Mouse (Mus musculus) heart, postnatal 36 days (tissue): ENCODE measurements around the gene Gstp1. TPM values are rescaled to one million over a fixed set of nuclear protein-coding genes. Genes with fewer than 3 reads are reported as not detected.
"Not testable (repeated sequence)": the region's sequence is repeated elsewhere in the genome, so short reads cannot be mapped to it uniquely, and the experiment has no call there.

Experiments
- DNase-seq, 2 experiments: peaks; one replicate each; pipeline ENCODE4 v3.0.0; 2021 to 2022
- intact Hi-C: fragments of 180-260 bp; cut with DNase I; formaldehyde crosslinking; loops from one replicate; pipeline ENCODE4 v1.15.1; 2025
- total RNA-seq, 2 experiments: library from RNA; stranded (reverse); gene quantifications; 2 replicates each; pipeline ENCODE4 v1.2.3; 2021

Gene Gstp1
- 100 to 1,000 TPM; 339 to 350 TPM for total RNA-seq

GRCm38 (mm10) chr19:4037788-4038232 is at the start of gene Gstp1:
TSS of gene Gstp1 (minus strand) at chr19:4037985.
- DNase-seq = peak; percentile 91 to 92
- intact Hi-C loops = no loop called here

GRCm38 (mm10) chr19:4087090-4087489 is 49.3 kb upstream of the Gstp1 start:
- no peak for DNase-seq
- intact Hi-C loops = no loop called here

- intact Hi-C loops = no loop called here
These were observed 48.4 kb upstream of the Gstp1 start for GRCm38 (mm10) chr19:4086156-4086555.

DNA sequence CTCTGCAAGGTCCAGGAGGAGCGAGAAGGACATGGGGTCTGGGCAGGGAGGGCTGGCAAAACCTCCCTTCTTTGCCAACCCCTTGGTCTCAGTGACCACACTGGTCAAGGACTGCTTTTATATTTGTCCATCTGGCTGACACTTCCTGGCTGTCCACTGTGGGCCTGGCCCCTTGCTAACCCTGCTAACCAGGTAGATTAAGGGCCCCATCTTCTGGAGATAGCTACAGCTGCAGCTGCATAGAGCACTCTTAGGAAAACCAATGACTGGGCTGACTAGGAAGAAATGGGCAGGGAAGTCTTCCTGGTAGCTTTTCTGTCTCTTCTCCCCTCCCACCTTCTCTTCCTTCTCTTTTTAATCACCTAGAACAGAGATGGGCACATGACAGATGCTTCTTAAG is 47.2 kb upstream of the Gstp1 start:
- intact Hi-C loops = no loop called here
- DNase-seq = no peak

More at GRCm38 (mm10) chr19:4086156-4086555, 48.4 kb upstream of the Gstp1 start:
- DNase-seq = no peak

- DNase-seq = no peak
- intact Hi-C loops = no loop called here
These were observed 46.0 kb upstream of the Gstp1 start for GRCm38 (mm10) chr19:4083826-4084225.

DNA sequence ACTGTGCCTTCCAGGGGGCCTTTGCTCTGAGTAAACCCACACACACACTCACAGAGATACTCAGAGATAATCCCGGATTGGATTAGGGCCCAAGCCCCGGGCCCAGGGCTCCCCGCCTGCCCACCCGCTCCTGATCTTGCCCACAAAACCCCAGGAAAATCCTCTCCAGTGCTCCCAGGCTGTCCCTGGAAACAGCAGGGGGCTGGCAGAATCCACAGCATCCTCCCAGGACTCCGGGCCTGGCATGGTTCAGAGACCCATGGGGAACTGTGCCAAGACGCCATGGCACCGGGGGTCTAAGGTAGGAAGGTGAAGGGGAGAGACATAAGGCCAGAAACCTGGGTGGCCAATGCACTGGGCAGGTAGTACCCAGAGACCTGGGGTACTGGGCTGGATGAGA is 45.5 kb upstream of the Gstp1 start:
- no peak for DNase-seq
- intact Hi-C loops = no loop called here

DNA sequence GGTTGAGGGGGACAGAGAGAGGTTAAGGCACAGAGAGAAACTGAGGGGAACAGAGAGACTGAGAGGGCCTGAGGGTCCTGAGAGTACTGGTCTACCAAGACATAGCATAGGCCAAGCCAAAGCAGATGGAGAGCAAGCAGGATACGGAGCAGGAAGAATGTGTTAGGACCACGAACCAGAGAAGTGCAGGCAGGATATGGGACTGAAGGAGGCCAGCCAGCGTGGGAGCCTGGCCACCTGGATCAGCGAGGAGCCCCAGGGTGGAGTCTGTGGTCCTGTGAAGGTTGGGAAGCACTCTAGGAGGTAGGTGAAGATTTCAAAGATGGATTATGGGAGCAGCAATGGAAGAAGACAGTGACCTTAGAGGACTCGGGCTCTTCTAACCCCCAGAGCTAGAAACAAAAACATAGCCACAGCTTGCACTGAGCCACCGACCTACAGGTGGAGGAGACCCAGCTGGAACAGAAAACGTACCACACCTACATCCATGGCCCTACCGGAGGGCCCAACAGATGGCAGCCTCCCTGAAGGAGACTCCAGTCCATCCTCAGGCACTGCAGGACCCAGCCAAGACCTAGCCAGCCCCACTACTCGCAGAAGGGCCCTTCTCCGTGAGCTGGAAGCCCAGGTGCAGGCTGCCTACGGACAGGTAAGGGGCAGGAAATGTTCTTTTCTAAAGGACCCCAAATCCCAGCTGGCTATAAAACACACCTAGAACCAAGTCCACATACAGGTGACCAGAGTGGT is 44.6 kb upstream of the Gstp1 start:
- DNase-seq = no peak
- intact Hi-C loops = no loop called here

GRCm38 (mm10) chr19:4081394-4081793 is 43.6 kb upstream of the Gstp1 start, which contains the start of gene Cabp2:
TSS of gene Cabp2 (plus strand) at chr19:4081578.
- no peak for DNase-seq
- intact Hi-C loops = no loop called here

DNA sequence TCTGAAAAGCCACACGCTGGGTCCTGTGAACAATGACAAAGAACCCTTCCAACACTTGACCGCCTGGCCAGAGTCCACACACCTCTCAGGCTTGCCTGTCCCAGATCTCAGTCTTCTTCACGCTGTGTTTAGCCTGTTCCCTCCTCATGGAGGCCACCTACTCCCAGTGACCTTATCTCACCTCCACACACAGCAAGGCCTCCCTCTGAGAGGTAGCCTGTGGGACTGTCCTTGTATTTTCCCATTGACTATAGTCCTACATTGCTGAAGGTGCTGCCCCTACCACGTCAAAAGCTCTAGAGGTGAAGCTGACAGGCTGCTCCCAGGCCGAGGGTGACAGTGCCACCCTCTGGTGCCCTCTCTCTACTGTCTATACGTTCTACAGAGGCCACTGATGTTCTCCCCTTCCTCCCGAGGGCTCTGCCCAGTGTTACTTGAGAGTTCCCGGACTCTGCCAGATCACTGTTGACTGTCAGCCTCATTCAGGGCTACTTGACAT is 42.8 kb upstream of the Gstp1 start:
- DNase-seq = no peak
- intact Hi-C loops = no loop called here

DNA sequence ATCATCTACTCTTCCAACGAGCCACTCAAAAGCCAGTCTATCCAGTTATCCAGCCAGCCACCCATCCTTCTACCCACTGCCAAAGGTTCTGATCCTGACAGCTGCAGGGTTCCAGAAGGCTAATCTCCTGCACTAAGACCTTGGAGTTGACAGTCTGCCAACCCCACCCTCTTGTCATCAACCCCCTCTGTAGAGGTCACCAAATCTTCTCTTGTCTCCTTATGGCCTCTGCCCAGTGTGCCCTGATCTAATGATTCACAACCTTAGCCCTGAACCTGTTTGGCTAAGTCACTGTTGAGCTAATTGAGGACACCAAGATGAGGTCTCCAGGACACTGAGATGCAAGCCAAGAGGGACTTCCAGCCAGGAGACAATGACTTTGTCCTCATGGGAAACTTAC is 41.8 kb upstream of the Gstp1 start:
- intact Hi-C loops = no loop called here

DNA sequence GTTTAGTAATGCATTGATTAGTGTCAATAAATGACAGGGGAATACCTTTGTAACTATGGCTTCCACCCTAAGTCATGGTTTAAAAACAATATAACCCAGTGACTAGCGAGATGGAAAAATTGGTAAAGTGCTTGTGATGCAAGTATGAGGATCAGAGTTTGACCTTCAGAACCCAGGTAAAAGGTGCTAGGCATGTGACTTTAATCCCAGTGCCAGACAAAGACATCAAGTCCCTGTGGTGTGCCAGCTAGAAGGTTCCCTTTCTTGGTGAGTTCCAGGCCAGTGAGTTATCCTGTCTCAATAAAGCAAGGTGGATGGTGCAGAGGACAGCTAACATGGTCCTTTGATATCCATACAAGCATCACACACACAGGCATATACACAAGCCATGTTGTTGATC is 37.7 kb upstream of the Gstp1 start:
- intact Hi-C loops = no loop called here
- no peak for DNase-seq

More for the DNA sequence above, 41.8 kb upstream of the Gstp1 start:
- DNase-seq = no peak

DNA sequence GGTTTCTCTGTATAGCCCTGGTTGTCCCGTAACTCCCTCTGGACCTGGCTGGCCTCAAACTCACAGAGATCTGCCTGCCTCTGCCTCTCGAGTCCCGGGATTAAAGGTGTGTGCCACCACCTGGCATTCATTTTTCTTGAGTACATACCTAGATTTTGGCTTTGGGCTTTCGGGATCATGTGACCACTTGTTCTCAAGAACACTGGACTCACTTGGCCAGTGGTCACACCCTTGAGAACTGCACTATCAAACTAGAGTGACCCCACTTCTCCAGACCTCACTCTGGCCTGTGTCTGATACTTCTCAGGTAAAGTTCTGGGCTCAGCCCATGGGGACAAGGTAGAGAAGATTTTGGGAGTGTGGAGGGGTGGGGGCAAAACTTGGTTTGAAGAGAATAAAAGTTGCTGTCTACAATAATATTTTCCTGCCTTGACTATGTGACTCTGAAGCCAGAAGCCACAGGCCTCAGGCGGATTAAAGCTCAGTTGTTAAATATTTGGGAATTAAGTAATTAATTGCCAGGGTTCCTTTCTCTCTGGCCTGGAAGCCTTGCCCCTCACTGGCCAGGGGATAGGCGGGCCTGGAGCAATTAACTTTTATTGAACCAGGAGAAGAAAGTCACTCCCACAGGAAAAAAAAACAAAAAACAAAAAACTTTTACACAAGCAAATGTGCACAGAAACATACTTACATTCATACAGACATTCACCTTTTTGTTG is 35.1 kb upstream of the Gstp1 start:
- intact Hi-C loops = no loop called here
- no peak for DNase-seq

GRCm38 (mm10) chr19:4071406-4071805 is 33.6 kb upstream of the Gstp1 start:
- intact Hi-C loops = loop anchor here (1.0 kb wide), 1 partner anchor 14 kb away; no protein-coding TSS in a partner anchor
- no peak for DNase-seq

- DNase-seq = no peak
- intact Hi-C loops = loop anchor here (1.0 kb wide), 1 partner anchor 13 kb away; no protein-coding TSS in a partner anchor
These were observed 33.0 kb upstream of the Gstp1 start for GRCm38 (mm10) chr19:4070756-4071155.

GRCm38 (mm10) chr19:4070311-4070710 is 32.5 kb upstream of the Gstp1 start:
- intact Hi-C loops = no loop called here

DNA sequence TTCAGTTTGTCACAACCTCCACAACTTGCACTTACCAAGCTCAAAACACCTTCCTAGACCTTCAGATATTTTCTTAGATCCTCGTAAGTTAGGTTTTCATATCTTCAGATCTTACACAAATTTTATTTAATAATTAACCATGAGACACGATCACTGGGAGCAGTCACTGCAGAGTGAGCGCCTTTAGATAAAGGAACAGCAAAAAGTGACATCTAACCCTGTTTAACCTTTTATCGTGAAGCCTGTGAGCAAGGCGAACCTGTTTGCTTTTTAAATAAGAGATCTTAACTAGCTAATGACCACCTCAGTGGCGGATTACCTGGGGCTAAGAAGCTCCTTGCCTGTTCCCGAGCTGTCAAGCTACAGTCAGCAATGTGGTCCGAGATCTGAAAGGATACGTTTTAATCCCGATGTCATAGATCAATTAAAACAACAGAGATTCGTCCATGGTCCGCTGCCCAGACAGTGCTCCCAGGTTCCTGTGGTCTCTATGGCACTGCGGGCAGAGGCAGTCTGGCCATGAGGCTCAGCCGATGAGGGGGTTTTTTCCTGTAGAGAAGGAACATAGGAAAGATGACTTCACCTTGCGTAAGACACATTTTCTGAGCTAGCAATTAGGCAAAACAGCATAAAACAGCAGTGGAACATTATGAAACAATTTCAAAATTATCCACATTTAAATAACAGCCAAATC is 31.1 kb upstream of the Gstp1 start:
- no peak for DNase-seq
- intact Hi-C loops = no loop called here

More at GRCm38 (mm10) chr19:4070311-4070710, 32.5 kb upstream of the Gstp1 start:
- no peak for DNase-seq

GRCm38 (mm10) chr19:4068242-4068641 is 30.5 kb upstream of the Gstp1 start:
- intact Hi-C loops, DNase-seq: not testable (repeated sequence)

- DNase-seq = no peak
- intact Hi-C loops = no loop called here
These were observed 29.1 kb upstream of the Gstp1 start for GRCm38 (mm10) chr19:4066877-4067276.

GRCm38 (mm10) chr19:4066280-4066679 is 28.5 kb upstream of the Gstp1 start:
- intact Hi-C loops = no loop called here
- no peak for DNase-seq

DNA sequence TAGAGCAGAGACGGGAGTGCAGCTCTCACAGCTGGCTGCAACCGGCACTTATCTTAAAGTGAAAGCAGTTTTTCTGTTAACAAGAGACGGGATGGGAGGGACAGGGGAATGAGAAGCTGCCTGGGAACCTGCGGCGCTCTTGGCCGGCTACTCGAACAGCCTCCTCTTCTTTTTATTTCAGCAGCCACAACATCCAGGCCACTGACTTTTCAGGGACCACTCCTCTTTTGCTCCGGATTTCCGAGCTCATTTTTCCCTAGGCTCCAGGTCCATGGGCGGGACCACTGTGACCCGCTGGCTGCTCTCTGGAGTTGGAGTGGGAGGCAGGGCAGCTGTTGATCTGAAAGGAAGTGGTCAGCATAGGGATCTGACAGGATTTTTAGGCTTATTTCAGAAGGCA is 26.7 kb upstream of the Gstp1 start:
- DNase-seq, intact Hi-C loops: not testable (repeated sequence)

GRCm38 (mm10) chr19:4063357-4063756 is 25.6 kb upstream of the Gstp1 start:
- DNase-seq, intact Hi-C loops: not testable (repeated sequence)
